Mouse (Mus musculus): ENCODE data around the gene Adam17.

Gene Adam17

DNA sequence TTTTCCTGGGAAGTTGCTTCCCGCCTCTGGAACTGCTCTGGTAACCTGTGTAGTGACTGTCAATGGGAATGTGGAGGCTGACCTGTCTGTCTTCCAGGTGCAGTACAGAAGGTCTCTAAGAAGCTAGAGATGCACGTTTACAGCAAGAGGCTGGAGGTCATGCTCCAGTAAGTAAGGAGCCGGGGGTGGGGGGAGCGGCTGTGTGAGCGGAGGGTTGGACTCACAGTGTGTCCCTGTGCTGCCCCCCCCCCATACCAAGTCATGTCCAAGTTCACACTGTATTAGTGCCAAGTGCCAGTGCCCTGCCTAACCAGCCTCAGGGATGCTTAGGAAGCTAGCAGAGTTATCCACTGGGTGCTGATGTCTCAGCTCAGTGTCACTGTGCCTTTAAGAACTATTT is 61.2 kb downstream of the Adam17 start:
- DNase-seq (ENCODE audit: low spot score) = no peak

DNA sequence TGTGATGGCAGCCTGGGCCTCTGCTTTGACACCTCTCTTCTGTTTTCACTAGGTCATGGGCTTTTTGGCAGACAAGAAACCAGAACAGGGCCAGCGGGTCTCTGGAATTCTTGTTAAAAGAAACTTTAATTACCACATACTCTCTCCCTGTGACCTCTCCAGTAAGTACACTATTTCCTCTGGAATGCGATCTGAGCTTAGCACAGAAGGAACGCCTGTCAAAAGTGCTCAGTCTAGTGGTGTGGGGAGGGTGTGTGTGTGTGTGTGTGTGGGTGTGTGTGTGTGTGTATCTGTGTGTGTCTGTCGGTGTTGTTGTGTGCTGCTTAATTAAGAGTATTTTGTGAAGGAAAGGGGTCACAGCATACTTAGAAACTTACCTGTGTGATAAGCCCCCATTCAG is 66.7 kb downstream of the Adam17 start:
- DNase-seq (ENCODE audit: low spot score) = no peak

DNA sequence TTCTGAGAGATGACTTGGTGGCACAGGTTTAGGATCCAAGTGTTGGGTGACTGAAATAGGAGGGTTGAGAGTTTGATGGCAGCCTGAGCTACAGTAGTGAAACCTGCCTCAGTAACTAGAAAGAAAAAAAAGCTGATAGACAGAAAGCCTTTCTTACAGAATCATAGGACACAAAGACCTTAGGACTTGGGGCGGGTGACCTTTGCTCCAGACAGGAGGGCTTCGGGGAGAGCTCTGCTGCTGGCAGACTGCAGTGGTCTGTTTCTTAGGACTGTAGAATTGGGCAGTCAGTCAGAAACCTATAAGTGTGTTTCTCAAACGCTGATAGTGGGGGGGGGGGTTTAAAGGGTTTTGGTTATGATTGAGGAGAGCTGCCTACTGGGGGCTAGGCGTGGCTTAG is 67.7 kb downstream of the Adam17 start:
- DNase-seq (ENCODE audit: low spot score) = no peak

- DNase-seq (ENCODE audit: low spot score) = no peak
These were observed 71.1 kb downstream of the Adam17 start for GRCm38 (mm10) chr12:21302361-21302783.

DNA sequence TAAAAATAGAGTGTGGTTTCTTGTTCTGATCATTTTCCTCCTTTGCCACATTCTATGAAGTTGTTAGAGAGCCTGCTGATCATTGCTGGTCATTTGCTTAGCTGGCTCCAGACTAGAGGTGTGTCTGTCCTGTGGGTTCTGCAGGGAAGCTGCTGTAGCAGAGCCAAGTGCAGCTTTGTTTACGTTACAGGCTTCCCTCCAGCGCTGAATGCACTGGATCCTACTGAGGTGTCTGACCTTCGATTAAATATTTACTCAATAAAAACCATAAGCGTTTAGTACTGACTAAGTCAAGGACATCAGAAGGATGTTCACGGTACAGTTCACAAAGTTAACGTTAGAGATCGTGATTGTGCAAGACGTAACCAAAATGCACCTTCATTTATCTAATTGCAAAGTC is 71.5 kb downstream of the Adam17 start:
- DNase-seq (ENCODE audit: low spot score) = no peak

DNA sequence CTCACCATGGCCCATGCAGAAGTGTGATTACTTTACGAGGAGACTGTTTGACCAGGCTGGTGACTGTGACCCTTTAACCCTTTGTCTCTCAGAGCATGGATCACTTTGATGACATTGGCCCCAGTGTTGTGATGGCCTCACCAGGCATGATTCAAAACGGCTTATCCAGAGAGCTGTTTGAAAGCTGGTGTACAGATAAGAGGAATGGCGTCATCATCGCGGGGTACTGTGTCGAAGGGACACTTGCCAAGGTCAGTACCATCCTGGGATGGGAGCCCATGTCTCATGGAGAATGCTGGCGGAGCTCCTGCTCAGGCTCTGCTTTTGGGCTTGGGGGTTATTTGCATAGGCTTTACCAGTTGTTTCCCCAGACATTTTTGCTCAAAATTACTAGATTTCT is 72.1 kb downstream of the Adam17 start:
- DNase-seq (ENCODE audit: low spot score) = no peak

- no peak for DNase-seq (ENCODE audit: low spot score)
These were observed 74.6 kb downstream of the Adam17 start for GRCm38 (mm10) chr12:21298856-21299255.

DNA sequence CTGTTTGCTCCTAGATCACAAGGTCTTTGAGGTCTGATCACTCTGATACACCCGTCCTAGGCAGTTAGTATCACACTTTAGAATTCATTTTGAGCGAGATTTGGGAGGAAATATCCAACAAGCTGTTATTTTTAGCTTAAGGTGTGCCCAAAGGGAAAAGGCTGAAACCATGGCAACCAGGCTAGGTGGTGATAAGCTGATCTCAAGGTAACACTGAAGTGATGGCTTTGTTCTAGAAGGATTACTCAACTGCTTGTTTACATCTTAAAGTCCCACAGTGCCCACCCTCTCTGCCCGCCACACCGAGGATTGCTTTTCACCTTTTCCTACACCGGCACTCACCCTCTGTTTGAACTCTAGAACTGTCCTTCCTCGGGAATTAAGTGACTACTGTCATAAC is 83.8 kb downstream of the Adam17 start:
- DNase-seq (ENCODE audit: low spot score) = no peak

- DNase-seq (ENCODE audit: low spot score) = no peak
These were observed 84.6 kb downstream of the Adam17 start for GRCm38 (mm10) chr12:21288716-21289395.

GRCm38 (mm10) chr12:21286712-21287650 is 86.5 kb downstream of the Adam17 start:
- no peak for DNase-seq (ENCODE audit: low spot score)

GRCm38 (mm10) chr12:21286243-21286622 is 87.2 kb downstream of the Adam17 start, which contains the start of gene Itgb1bp1:
TSS of gene Itgb1bp1 (minus strand) at chr12:21286284.
- DNase-seq (ENCODE audit: low spot score) = peak; percentile 96

GRCm38 (mm10) chr12:21285508-21286242 is 87.8 kb downstream of the Adam17 start:
- DNase-seq (ENCODE audit: low spot score) = no peak

GRCm38 (mm10) chr12:21284761-21285441 is 88.5 kb downstream of the Adam17 start, which contains the start of gene Cpsf3:
TSS of gene Cpsf3 (plus strand) at chr12:21285391.
- DNase-seq (ENCODE audit: low spot score) = no peak

GRCm38 (mm10) chr12:21277352-21277864 is 96.0 kb downstream of the Adam17 start:
- no peak for DNase-seq (ENCODE audit: low spot score)

DNA sequence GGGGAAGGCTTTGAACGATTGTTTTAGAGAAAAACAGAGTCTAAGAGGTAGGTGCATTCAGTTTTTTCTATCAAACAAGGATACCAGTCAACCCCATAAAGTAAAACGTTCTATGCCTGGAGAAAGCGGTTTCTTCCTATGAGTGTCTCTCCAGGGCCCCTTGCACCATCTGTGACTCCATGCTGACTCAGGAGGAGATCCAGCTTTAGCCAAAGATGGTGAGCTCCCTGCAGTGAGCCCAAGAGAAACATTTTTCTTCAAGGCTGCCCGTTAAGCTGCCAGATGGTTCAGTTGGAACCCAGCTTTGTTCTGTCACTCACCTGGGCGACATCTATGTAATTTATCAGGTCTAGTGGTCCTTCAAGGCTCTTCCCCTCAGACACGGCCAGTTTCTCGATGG is 99.0 kb downstream of the Adam17 start:
- no peak for DNase-seq (ENCODE audit: low spot score)
